Mouse (Mus musculus): Measurements from ENCODE around the gene Synpo2. TPM values are rescaled to one million over a fixed set of nuclear protein-coding genes. Genes with fewer than 3 reads are reported as not detected.

The Synpo2 gene
- 1 to 10 TPM; 4.5 to 6.0 (median 5.7) TPM for total RNA-seq (2022)

DNA sequence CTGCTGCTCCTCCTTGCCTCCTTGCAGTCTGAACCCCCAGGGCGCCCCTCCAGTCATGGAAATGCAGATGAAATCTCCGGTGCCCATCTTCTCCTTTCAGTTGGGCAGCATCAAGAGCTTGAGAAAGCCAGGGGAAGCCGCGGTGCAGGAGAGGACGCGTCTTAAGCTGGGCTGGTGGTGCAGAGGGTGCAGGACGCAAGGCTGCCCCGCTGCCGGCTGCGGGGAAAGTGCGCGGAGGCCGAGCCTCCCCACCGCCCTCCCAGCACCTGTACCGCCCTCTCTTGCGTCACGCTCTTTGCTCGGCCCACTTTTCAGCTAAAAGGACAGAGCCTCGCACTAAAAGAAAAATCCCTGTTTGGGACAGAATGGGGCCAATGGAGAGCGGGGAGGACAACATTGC is at the start of gene Synpo2:
Gene Synpo2 (minus strand): TSS at position 229 of the 400 bp plus-strand sequence.
- DNase-seq (ENCODE audit: low spot score in 2 of 2): peak; percentile 20 to 35

DNA sequence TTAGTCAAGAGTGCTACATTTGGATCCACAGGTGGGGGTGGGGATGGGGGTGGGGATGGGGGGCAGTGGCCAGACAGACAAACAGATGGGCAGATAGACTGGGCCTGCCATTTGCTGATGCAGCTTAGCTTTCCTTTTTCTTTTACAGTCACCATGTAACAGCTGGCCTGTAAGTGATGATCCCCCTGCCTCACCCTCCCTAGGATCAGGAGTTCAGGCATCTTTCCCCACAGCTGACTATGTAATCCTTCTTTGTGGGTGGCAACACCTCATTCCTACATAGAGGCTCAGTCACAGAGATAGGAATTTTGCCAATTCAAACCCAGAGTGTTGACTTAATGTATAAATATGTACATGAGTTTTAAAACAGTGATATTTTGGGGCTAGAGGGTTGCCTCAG is 49.7 kb upstream of the Synpo2 start:
- no peak for DNase-seq (ENCODE audit: low spot score in 2 of 2)

DNA sequence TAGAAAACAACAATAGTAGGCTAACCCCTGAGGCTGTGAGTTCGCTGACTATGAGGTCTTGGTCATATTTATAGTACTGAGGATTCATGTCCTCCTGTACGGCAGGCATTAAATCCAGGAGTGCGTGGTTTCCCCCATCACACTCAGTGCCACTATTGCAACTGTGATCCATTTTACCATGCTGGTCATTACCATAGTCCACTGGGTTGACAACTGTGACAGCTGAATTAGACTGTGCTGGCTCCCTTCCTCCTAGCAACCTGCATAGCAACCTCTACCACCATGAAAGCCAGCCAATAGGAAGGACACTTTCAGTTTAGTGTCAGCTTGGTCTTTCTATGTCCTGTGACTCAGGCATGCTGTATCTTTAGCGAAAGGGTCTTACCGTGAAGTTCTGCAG is 48.3 kb upstream of the Synpo2 start:
- no peak for DNase-seq (ENCODE audit: low spot score in 2 of 2)

GRCm38 (mm10) chr3:123282866-123283615 is 47.1 kb upstream of the Synpo2 start:
- DNase-seq (ENCODE audit: low spot score in 2 of 2): no peak

DNA sequence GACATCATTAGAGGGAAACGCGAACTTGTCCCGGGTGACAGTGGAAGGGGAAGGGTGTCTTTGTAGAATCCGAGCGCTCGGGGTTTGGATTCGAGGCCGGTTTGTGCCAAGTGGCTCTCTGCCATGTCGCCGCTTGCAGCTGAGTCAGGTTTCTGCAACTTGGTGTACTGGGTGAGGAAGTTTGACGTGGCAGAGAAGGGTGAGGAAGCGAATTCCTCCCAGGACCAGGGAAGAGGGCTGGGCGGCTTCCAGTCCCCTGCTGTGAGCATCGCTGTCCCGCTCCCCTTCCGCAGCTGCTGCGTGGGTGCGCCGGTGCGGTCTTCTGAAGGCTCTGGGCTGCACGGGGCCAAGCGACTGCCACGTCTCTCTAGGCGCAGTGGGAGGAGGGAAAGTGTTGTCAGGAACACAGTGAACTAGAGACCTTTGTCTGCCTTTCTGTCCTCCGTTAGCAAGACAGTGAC is 31.8 kb upstream of the Synpo2 start:
- DNase-seq (ENCODE audit: low spot score in 2 of 2): peak; percentile 46 to 48

GRCm38 (mm10) chr3:123266753-123267651 is 31.1 kb upstream of the Synpo2 start, which contains the start of gene Sec24d:
Gene Sec24d, plus strand, starts transcription at chr3:123267455.
- peak; percentile 56 to 64 for DNase-seq (ENCODE audit: low spot score in 2 of 2)

DNA sequence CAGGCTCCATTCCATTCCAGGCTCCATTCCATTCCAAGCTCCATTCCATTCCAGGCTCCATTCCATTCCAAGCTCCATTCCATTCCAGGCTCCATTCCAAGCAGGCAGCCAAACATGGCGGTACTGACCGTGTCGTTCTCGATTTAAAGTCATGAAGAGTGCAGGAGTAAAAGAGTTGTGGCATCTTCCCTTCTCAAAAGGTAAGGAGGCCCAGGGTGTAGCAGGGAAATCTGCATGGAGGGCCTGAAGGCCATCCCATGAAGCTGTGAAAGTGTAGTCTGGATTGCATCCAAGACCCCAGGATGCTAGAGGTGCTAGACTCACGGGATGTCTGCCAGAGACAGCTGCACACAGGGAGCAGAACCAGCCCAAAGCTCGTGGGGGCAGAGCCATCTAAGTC is 28.8 kb upstream of the Synpo2 start:
- peak in 1 of 2 experiments; percentile 30 for DNase-seq (ENCODE audit: low spot score in 2 of 2)

DNA sequence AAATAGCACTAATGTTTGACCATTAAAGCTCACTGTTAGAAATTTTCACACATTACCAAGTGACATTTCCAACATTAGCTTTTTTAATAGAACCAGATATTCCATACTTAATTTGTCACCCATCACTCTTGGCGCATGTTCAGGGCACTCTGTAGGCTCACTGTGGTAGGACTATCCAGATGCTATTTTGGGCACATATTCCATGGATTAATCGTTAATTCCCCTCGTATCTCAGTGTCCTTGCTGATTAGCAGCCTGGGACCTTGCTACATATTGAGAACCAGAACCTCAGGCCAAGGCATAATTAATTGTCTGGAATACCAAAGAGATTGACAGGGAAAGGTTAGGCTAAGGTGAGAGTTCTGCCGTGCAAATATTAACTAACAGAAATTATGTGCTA is 22.8 kb upstream of the Synpo2 start:
- no peak for DNase-seq (ENCODE audit: low spot score in 2 of 2)

GRCm38 (mm10) chr3:123256181-123257101 is 20.5 kb upstream of the Synpo2 start:
- no peak for DNase-seq (ENCODE audit: low spot score in 2 of 2)

DNA sequence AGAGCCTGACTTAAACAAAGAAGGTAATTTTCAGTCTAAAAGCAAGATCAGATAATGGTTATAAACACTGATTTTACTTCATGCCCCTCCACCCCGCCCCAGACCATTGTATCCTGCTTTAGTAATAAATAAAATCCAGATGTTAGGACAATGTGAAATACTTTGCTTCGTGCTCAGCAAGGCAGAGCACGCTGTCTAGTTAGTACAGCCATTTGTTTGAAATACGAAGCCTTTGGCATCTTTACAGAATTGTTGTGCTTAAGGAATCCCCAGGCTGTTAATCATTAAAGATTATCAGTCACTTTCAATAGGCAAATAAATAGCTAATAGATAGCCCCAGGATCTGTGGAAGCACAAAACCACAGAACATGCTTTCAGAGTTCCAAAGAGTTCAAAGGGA is 9.7 kb upstream of the Synpo2 start:
- DNase-seq (ENCODE audit: low spot score in 2 of 2): no peak

DNA sequence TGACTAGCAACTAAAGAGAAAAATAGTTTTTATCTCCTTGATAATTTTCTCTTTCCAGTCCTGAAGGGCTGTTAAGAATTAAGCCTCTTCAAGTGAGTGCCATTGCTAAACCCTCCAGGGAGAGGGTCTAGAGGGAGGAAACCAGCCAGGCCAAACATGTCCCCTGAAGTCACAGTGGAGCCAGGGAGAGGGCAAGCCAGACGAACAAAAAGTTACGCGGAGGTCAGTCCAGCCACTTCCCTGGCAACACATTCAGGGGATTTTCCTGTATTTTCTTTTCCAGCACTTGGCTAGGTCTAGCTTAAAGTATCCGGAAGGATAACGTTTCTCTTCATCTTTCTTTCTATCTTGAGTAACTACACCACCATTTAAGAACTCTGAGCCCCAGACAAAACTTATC is 8.4 kb upstream of the Synpo2 start:
- no peak for DNase-seq (ENCODE audit: low spot score in 2 of 2)

GRCm38 (mm10) chr3:123237446-123237845 is 1.5 kb upstream of the Synpo2 start:
- DNase-seq (ENCODE audit: low spot score in 2 of 2): no peak

DNA sequence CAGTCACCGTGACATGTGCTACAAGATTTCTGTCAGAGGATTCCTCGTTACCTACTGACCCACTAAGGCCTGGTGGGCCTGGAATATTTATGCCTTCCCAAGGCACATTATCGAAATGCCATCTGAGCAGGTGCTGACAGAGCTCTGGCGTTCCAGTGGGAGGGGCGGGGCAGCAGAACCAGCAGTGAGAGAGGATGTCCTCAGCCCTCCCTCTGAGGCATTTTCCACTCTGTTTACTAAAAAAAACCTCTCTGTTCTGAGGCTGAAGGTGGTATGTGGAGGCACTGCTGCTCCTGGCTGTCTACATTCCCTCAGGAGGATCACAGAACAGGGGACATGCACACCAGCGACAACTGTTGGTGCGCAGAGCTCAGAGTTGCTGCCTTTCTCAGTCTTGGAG is 1.1 kb upstream of the Synpo2 start:
- no peak for DNase-seq (ENCODE audit: low spot score in 2 of 2)

DNA sequence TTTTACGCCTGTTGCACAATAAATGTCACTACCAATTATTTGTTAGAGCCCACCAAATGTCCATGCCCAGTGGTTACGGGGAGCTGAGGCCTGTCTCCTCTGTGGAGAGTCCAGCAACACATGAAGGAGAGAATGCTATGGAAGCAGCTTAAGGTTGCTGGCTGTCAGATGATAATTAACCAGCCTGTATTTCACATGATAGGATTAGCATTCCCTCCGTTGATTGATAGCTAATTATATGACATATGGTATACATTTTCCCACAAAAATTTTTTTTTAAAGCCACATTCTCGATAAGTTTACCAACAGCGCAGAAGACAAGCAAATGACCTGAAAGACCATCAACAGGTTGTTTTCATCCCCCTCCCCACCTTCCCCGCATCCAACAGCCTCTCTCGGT is 454 bp downstream of the Synpo2 start:
- DNase-seq (ENCODE audit: low spot score in 2 of 2): no peak

GRCm38 (mm10) chr3:123234191-123234836 is 1.6 kb downstream of the Synpo2 start:
- DNase-seq (ENCODE audit: low spot score in 2 of 2): peak; percentile 27 to 46

- DNase-seq (ENCODE audit: low spot score in 2 of 2): no peak
Observed at GRCm38 (mm10) chr3:123231639-123232038, 4.3 kb downstream of the Synpo2 start.

- no peak for DNase-seq (ENCODE audit: low spot score in 2 of 2)
Observed at GRCm38 (mm10) chr3:123227276-123227675, 8.7 kb downstream of the Synpo2 start.

DNA sequence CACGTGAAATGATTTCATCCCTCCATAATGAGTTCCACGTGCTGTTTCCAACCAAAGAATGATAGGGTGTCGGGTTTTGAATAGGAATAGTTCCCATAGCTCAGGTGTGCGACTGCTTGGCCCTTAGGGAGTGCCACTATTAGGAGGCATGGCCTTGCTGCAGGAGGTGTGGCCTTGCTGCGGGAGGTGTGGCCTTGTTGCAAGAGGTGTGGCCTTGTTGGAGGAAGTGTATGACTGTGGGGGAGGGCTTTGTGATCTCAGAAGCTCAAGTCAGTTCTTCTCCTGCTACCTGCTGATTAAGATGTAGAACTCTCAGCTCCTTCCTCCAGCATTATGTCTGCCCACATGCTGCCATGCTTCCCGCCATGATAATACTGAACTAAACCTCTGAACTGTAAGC is 17.3 kb downstream of the Synpo2 start:
- no peak for DNase-seq (ENCODE audit: low spot score in 2 of 2)

DNA sequence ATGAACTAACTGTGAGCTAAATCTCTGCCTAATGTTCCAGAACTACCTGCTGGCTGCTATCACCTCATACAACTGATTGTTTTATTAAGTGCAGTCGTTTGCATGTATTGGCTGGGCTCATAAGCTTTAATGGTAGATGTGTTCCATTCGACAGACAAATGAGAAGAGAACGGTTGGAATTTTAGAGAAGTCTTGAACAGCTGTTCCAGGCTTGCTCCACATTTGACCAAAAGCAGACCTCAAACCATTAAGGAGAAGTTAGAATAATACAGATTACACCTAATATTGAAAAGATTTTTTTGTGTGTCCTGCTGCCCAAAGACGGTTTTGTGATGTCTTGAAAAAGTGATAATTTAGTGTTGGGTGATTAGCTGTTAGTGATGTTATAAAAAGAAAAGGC is 27.1 kb downstream of the Synpo2 start:
- DNase-seq (ENCODE audit: low spot score in 2 of 2): no peak

DNA sequence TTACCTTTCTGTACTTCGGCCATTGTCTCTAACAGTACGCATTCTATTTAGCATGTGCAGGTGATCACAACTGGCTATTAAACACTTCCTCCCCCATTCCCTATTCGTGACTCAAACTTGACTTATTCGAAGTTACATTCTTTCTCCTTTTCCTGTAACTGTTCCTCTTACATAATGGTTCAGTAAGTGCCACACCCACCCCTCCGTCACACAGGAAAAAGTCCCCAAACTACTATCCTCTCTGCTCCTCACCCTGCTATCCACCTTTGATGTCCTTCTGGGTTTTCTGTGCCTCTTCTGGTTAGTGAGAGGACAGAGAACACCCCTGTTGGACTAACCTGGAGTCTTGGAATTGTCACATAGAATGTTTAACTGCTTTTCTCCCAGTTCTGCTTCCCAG is 28.6 kb downstream of the Synpo2 start:
- DNase-seq (ENCODE audit: low spot score in 2 of 2): no peak

GRCm38 (mm10) chr3:123205485-123205884 is 30.5 kb downstream of the Synpo2 start:
- no peak for DNase-seq (ENCODE audit: low spot score in 2 of 2)

Data from layer of hippocampus, adult 8-10 months (tissue).